ENCODE assay signal across 1 mouse cellular context in the genomic region with DNA sequence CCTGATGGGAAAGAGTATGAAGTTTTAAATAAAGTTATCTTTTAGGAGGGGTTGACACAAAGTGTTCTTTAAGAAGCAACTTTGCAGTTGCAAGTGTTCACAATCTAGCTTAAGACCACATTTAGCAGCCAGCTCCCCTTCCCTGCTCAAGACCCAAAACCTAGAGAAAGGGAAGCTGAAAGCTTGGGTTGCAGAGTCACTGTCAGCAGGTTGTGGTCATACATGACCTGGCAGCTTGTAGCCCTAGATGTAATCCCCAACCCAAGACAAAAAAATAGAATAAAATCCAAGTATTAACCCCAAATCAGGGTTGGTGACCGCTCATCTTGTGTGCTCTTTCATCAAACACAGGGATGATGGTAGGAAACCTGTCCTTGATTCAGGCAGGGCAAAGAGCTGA.
TF ChIP-seq lines count a peak whose summit lies in the region.

No protein-coding gene starts in this region.

TF ChIP-seq in CH12.LX, 34 proteins besides CTCF, POLR2A, EP300 and RAD21 (continued from another document):
- TF ChIP-seq ZKSCAN1 (IDR thresholded peaks at IDR 0.05; ENCODE audit: borderline replicate concordance, low read depth, low read length) (no peak), ZMIZ1 (IDR thresholded peaks at IDR 0.05; ENCODE audit: low read depth, low read length) (no peak), ETS1 (conservative IDR thresholded peaks at IDR 0.05; ENCODE audit: low read depth, low read length) (no peak), CHD1 (IDR thresholded peaks at IDR 0.05; ENCODE audit: low read depth, low read length) (no peak), NELFE (IDR thresholded peaks at IDR 0.05; ENCODE audit: low read depth, low read length) (no peak), ZNF384 (IDR thresholded peaks at IDR 0.05; ENCODE audit: low read depth, low read length) (no peak), TCF12 (IDR thresholded peaks at IDR 0.05; ENCODE audit: low read depth, low read length) (no peak), UBTF (IDR thresholded peaks at IDR 0.05; ENCODE audit: low read depth, low read length) (no peak), MEF2A (IDR thresholded peaks at IDR 0.05; ENCODE audit: borderline replicate concordance, low read depth, low read length) (no peak), TBP (conservative IDR thresholded peaks at IDR 0.05; ENCODE audit: low read depth, low read length) (no peak), MAZ (IDR thresholded peaks at IDR 0.05; ENCODE audit: low read depth, low read length) (no peak), PAX5 (IDR thresholded peaks at IDR 0.05; ENCODE audit: low read length) (no peak), CHD2 (IDR thresholded peaks at IDR 0.05; ENCODE audit: low read length) (no peak)
